Mouse (Mus musculus): ENCODE measurements at regions not wholly inside any gene's neighbourhood (a gene's known extent, or its start where the extent isn't known, plus 50 kb on each side); places are given as distances from the start of the nearest gene placed in this dataset.

- no peak for DNase-seq
These were observed 247.8 kb upstream of the Sp4 start for GRCm38 (mm10) chr12:118549071-118549470.

GRCm38 (mm10) chr12:118540336-118540735 lies 239.1 kb upstream of the Sp4 start:
- no peak for DNase-seq

- DNase-seq = no peak
These were observed 229.3 kb upstream of the Sp4 start for GRCm38 (mm10) chr12:118530514-118530913.

- DNase-seq = no peak
These were observed 228.5 kb upstream of the Sp4 start for GRCm38 (mm10) chr12:118529428-118530361.

- no peak for DNase-seq
These were observed 220.5 kb upstream of the Sp4 start for GRCm38 (mm10) chr12:118521770-118522169.

GRCm38 (mm10) chr12:118521329-118521728 lies 220.1 kb upstream of the Sp4 start:
- no peak for DNase-seq

- no peak for DNase-seq
These were observed 218.6 kb upstream of the Sp4 start for GRCm38 (mm10) chr12:118519801-118520327.

- DNase-seq = no peak
These were observed 209.7 kb upstream of the Sp4 start for GRCm38 (mm10) chr12:118510989-118511388.

GRCm38 (mm10) chr12:118508972-118509917 lies 208.0 kb upstream of the Sp4 start:
- DNase-seq = no peak

- DNase-seq = no peak
These were observed 199.2 kb upstream of the Sp4 start for GRCm38 (mm10) chr12:118500392-118500791.

GRCm38 (mm10) chr12:118488038-118488437 lies 186.8 kb upstream of the Sp4 start:
- DNase-seq = no peak

GRCm38 (mm10) chr12:118486434-118486833 lies 185.2 kb upstream of the Sp4 start:
- DNase-seq = no peak

- no peak for DNase-seq
These were observed 180.1 kb upstream of the Sp4 start for GRCm38 (mm10) chr12:118481347-118481746.

GRCm38 (mm10) chr12:118474732-118475131 lies 173.5 kb upstream of the Sp4 start:
- DNase-seq = no peak

GRCm38 (mm10) chr12:118466837-118467236 lies 165.6 kb upstream of the Sp4 start:
- no peak for DNase-seq

- peak; percentile 48 to 54 for DNase-seq
These were observed 156.5 kb upstream of the Sp4 start for GRCm38 (mm10) chr12:118457493-118458408.

GRCm38 (mm10) chr12:118455609-118456008 lies 154.4 kb upstream of the Sp4 start:
- no peak for DNase-seq

GRCm38 (mm10) chr12:118439626-118440025 lies 138.4 kb upstream of the Sp4 start:
- no peak for DNase-seq

- DNase-seq = no peak
These were observed 137.6 kb upstream of the Sp4 start for GRCm38 (mm10) chr12:118438882-118439281.

- no peak for DNase-seq
These were observed 131.5 kb upstream of the Sp4 start for GRCm38 (mm10) chr12:118432703-118433102.

- DNase-seq = no peak
These were observed 127.1 kb upstream of the Sp4 start for GRCm38 (mm10) chr12:118428384-118428783.

Measured in adrenal gland, postnatal 36 days (tissue).